Comparison of ENCODE assay signal across 11 mouse cellular contexts in the genomic region with DNA sequence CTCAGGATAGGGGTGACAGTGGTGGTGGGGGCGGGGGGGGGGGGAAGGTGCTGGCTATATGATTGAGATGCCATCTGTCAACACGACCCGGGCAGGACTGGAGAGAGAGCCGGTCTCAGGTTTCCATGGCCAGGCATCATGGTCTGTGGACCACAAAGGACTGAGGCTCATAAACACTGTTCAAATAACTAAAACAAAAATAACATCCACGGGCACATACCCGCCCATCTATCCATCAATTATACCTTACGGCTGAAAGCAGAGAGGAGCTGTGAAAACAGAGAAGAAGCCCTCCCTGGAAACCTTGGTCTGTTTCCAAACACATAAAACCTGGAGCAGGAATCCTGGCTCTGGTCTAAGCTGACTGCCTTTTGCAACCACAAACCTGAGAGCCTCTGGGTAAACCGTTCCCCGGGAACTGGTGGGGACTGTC.
A peak's percentile ranks its signal among the peaks of the same experiment; 100 is the strongest.
DNase-seq lines count a peak whose midpoint lies in the region; ATAC-seq lines count a peak whose summit lies in the region.
"Had no signal": no experiment of that assay in that cellular context is flagged by ENCODE, and none has a peak within 500 bp of the region (broad histone marks: within the 10 kb centered on the region; RNA-seq: fewer than 3 reads in every experiment).

No protein-coding gene starts in this region.

- ATAC-seq in kidney, embryonic 15.5 days (replicated peaks; ENCODE audit: low FRiP score) = peak; percentile 95
- peak; percentile 58; the same call in 1 of the 2 replicates for ATAC-seq in embryonic facial prominence, embryonic 12.5 days (ENCODE audit: insufficient number of reproducible peaks, insufficient read depth, low FRiP score, low TSS enrichment)
- ATAC-seq in limb, embryonic 12.5 days (ENCODE audit: insufficient number of reproducible peaks, insufficient read depth, low FRiP score, low TSS enrichment, low read depth) = peak; percentile 74
- ATAC-seq in erythroblast, adult 5-6 weeks (replicated peaks; ENCODE audit: low FRiP score, poor library complexity, severe bottlenecking) = no peak
- ATAC-seq: intestine, embryonic 15.5 days had no signal

- intact Hi-C loops in heart, postnatal 10 days (cut with DNase I) = no loop called here

- H3K36me3 ChIP-seq in kidney, embryonic 15.5 days = no peaks in the 10 kb centered on the region
- no peaks in the 10 kb centered on the region for H3K36me3 ChIP-seq in embryonic facial prominence, embryonic 12.5 days
- no peaks in the 10 kb centered on the region for H3K36me3 ChIP-seq in limb, embryonic 12.5 days
- H3K36me3 ChIP-seq: intestine, embryonic 15.5 days; neural tube, embryonic 12.5 days had no signal

- WGBS in kidney, embryonic 15.5 days = 9% methylated on average over 9 of the region's 9 CpGs
- WGBS in embryonic facial prominence, embryonic 12.5 days = 34% methylated on average over 9 of the region's 9 CpGs
- WGBS in limb, embryonic 12.5 days = 14% methylated on average over 9 of the region's 9 CpGs

- peaks cover 34% of the 10 kb centered on the region for H3K4me1 ChIP-seq in kidney, embryonic 15.5 days
- no peaks in the 10 kb centered on the region for H3K4me1 ChIP-seq in embryonic facial prominence, embryonic 12.5 days
- peaks cover 17% of the 10 kb centered on the region for H3K4me1 ChIP-seq in limb, embryonic 12.5 days (replicated peaks)
- H3K4me1 ChIP-seq: neural tube, embryonic 12.5 days had no signal

- no peak overlapping the region for H3K9ac ChIP-seq in kidney, embryonic 15.5 days
- H3K9ac ChIP-seq in embryonic facial prominence, embryonic 12.5 days = no peak overlapping the region
- H3K9ac ChIP-seq in limb, embryonic 12.5 days (replicated peaks) = no peak overlapping the region
- H3K9ac ChIP-seq: intestine, embryonic 15.5 days; neural tube, embryonic 12.5 days had no signal

- no peak overlapping the region for H3K4me3 ChIP-seq in kidney, embryonic 15.5 days (replicated peaks)
- H3K4me3 ChIP-seq in embryonic facial prominence, embryonic 12.5 days = no peak overlapping the region
- H3K4me3 ChIP-seq in limb, embryonic 12.5 days (replicated peaks) = no peak overlapping the region
- H3K4me3 ChIP-seq: intestine, embryonic 15.5 days; neural tube, embryonic 12.5 days had no signal

- DNase-seq in kidney, postnatal 10 days = no peak
- peak; percentile 45 for DNase-seq in cerebellum, adult 8-10 months
- DNase-seq in heart, postnatal 4 days = no peak
- no peak for DNase-seq in heart, postnatal 10 days
- DNase-seq: lung, postnatal 4 days had no signal

- H3K9me3 ChIP-seq in kidney, embryonic 15.5 days (replicated peaks) = no peaks in the 10 kb centered on the region
- no peaks in the 10 kb centered on the region for H3K9me3 ChIP-seq in embryonic facial prominence, embryonic 12.5 days
- no peaks in the 10 kb centered on the region for H3K9me3 ChIP-seq in limb, embryonic 12.5 days
- H3K9me3 ChIP-seq: intestine, embryonic 15.5 days; neural tube, embryonic 12.5 days had no signal

- H3K27me3 ChIP-seq in kidney, embryonic 15.5 days = no peaks in the 10 kb centered on the region
- no peaks in the 10 kb centered on the region for H3K27me3 ChIP-seq in embryonic facial prominence, embryonic 12.5 days
- H3K27me3 ChIP-seq in limb, embryonic 12.5 days = no peaks in the 10 kb centered on the region
- H3K27me3 ChIP-seq: intestine, embryonic 15.5 days; neural tube, embryonic 12.5 days had no signal

- H3K27ac ChIP-seq in kidney, embryonic 15.5 days = peak overlapping the region; percentile 30; the same call in 1 of the 2 replicates
- H3K27ac ChIP-seq in embryonic facial prominence, embryonic 12.5 days = no peak overlapping the region
- H3K27ac ChIP-seq in limb, embryonic 12.5 days = peak overlapping the region; percentile 57; the same call in 1 of the 2 replicates
- H3K27ac ChIP-seq: intestine, embryonic 15.5 days; neural tube, embryonic 12.5 days had no signal

- H3K4me2 ChIP-seq in kidney, embryonic 15.5 days = no peak overlapping the region
- H3K4me2 ChIP-seq in embryonic facial prominence, embryonic 12.5 days (replicated peaks) = no peak overlapping the region
- no peak overlapping the region for H3K4me2 ChIP-seq in limb, embryonic 12.5 days
- H3K4me2 ChIP-seq: intestine, embryonic 15.5 days; neural tube, embryonic 12.5 days had no signal
